In the genomic region with DNA sequence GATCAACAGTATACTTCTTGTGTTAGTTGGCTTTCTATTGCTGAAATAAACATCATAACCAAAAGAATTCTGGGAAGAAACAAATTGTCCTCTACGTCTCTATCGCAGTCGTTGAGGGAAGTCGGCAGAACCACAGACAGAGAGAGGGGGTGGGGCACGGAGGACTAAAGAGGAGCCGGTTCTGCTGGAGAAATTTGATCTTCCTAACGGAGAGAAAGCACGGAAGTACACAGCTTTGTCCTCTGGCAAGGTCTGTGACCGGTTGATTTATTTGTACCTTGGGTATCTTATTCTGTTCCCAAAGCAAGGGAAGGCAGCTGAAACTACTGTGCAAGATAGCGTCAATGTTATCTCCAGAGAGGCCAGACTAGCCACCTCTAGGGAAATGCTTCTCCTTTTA, we compare ENCODE assay signal across 11 mouse cellular contexts. TPM values are rescaled to one million over a fixed set of nuclear protein-coding genes. Genes with fewer than 3 reads are reported as not detected.
DNase-seq lines count a peak whose midpoint lies in the region; ATAC-seq and TF ChIP-seq lines count a peak whose summit lies in the region.
"Had no signal": no experiment of that assay in that cellular context is flagged by ENCODE, and none has a peak within 500 bp of the region (broad histone marks: within the 10 kb centered on the region; RNA-seq: fewer than 3 reads in every experiment).

No protein-coding gene starts in this region.

- H3K36me3 ChIP-seq in hindbrain, embryonic 11.5 days (ENCODE audit: control insufficient read depth, insufficient read depth, low read length) = no peaks in the 10 kb centered on the region
- H3K36me3 ChIP-seq in hindbrain, embryonic 14.5 days (replicated peaks; ENCODE audit: control insufficient read depth, insufficient read depth) = no peaks in the 10 kb centered on the region
- H3K36me3 ChIP-seq in kidney, postnatal 0 days (ENCODE audit: insufficient read depth, low read length) = no peaks in the 10 kb centered on the region

- no peaks in the 10 kb centered on the region for H3K9me3 ChIP-seq in hindbrain, embryonic 11.5 days (ENCODE audit: control insufficient read depth, low read length)
- H3K9me3 ChIP-seq in hindbrain, embryonic 14.5 days (ENCODE audit: control insufficient read depth, low read length) = no peaks in the 10 kb centered on the region
- no peaks in the 10 kb centered on the region for H3K9me3 ChIP-seq in kidney, postnatal 0 days (replicated peaks; ENCODE audit: low read length)

- 13% methylated on average over 10 of the region's 10 CpGs for WGBS in hindbrain, embryonic 11.5 days
- 15% methylated on average over 10 of the region's 10 CpGs for WGBS in hindbrain, embryonic 14.5 days
- 2% methylated on average over 10 of the region's 10 CpGs for WGBS in kidney, postnatal 0 days

- no peak overlapping the region for H3K4me2 ChIP-seq in hindbrain, embryonic 11.5 days (replicated peaks; ENCODE audit: low read depth, low read length)
- no peak overlapping the region for H3K4me2 ChIP-seq in hindbrain, embryonic 14.5 days (replicated peaks)
- H3K4me2 ChIP-seq in kidney, postnatal 0 days (ENCODE audit: low read length) = no peak overlapping the region

- DNase-seq in hindbrain, embryonic 11.5 days (ENCODE audit: low spot score) = peak; percentile 10
- DNase-seq in hindbrain, embryonic 14.5 days (ENCODE audit: low spot score) = no peak
- DNase-seq in urinary bladder, postnatal 14 days (ENCODE audit: low spot score) = peak; percentile 47
- no peak for DNase-seq in urinary bladder, adult 2 months (ENCODE audit: low spot score)
- DNase-seq in kidney, postnatal 0 days (ENCODE audit: low spot score) = peak; percentile 77
- DNase-seq in spleen, postnatal 14 days (ENCODE audit: low spot score in 2 of 2) = no peak
- DNase-seq in spleen, postnatal 36 days (ENCODE audit: low spot score in 2 of 2) = no peak
- DNase-seq: cerebellum, postnatal 10 days had no signal

- no peak for TF ChIP-seq CTCF in kidney, postnatal 0 days (IDR thresholded peaks at IDR 0.05; ENCODE audit: low read depth)

- no peak for ATAC-seq in hindbrain, embryonic 11.5 days (ENCODE audit: low FRiP score)
- no peak for ATAC-seq in hindbrain, embryonic 14.5 days (ENCODE audit: low FRiP score)
- ATAC-seq in kidney, postnatal 0 days (replicated peaks; ENCODE audit: low FRiP score, low read depth) = no peak
- ATAC-seq in granulocyte monocyte progenitor cell, adult 5-6 weeks (replicated peaks; ENCODE audit: poor library complexity, severe bottlenecking) = no peak

- no peaks in the 10 kb centered on the region for H3K27me3 ChIP-seq in hindbrain, embryonic 11.5 days (ENCODE audit: control insufficient read depth, insufficient read depth, low read length)
- H3K27me3 ChIP-seq in hindbrain, embryonic 14.5 days (ENCODE audit: control insufficient read depth, insufficient read depth, low read length) = no peaks in the 10 kb centered on the region
- H3K27me3 ChIP-seq in kidney, postnatal 0 days (ENCODE audit: insufficient read depth, low read length) = no peaks in the 10 kb centered on the region

- H3K4me1 ChIP-seq in hindbrain, embryonic 11.5 days (replicated peaks; ENCODE audit: control insufficient read depth, insufficient read depth, low read length) = no peaks in the 10 kb centered on the region
- H3K4me1 ChIP-seq in hindbrain, embryonic 14.5 days (replicated peaks; ENCODE audit: control insufficient read depth, insufficient read depth, low read length) = no peaks in the 10 kb centered on the region
- H3K4me1 ChIP-seq in kidney, postnatal 0 days (replicated peaks; ENCODE audit: insufficient read depth, low read length) = 0 out of 2 replicates have a peak, but pooled peaks cover 3% of the 10 kb centered on the region

- no peak overlapping the region for H3K27ac ChIP-seq in hindbrain, embryonic 11.5 days (ENCODE audit: low read depth, low read length)
- no peak overlapping the region for H3K27ac ChIP-seq in hindbrain, embryonic 14.5 days
- H3K27ac ChIP-seq in kidney, postnatal 0 days = no peak overlapping the region
- H3K27ac ChIP-seq: macrophage had no signal

- H3K9ac ChIP-seq in hindbrain, embryonic 11.5 days (ENCODE audit: low read depth, low read length) = no peak overlapping the region
- no peak overlapping the region for H3K9ac ChIP-seq in hindbrain, embryonic 14.5 days
- no peak overlapping the region for H3K9ac ChIP-seq in kidney, postnatal 0 days (ENCODE audit: low read depth, low read length)

- no peak overlapping the region for H3K4me3 ChIP-seq in hindbrain, embryonic 11.5 days (ENCODE audit: low read depth, low read length)
- no peak overlapping the region for H3K4me3 ChIP-seq in hindbrain, embryonic 14.5 days (replicated peaks; ENCODE audit: low read length)
- H3K4me3 ChIP-seq in kidney, postnatal 0 days (replicated peaks; ENCODE audit: low read depth, low read length) = no peak overlapping the region

RNA-seq across cellular contexts. Expression of gene Dhrs4, which starts 7.8 kb away (rescaled TPM):
- 26.0 and 36.5 TPM in 2 replicates for polyA plus RNA-seq in hindbrain, embryonic 11.5 days (2014; fragmentation: Nextera tagmentation; extraction: Ambion mirVana)
- polyA plus RNA-seq in hindbrain, embryonic 14.5 days (2014; fragmentation: Nextera tagmentation; extraction: Ambion mirVana) = 12.4 and 14.1 TPM in 2 replicates
- 38.9 and 44.7 TPM in 2 replicates for polyA plus RNA-seq in urinary bladder, adult 2 months (2012; rRNA removed)
- 130 and 144 TPM in 2 replicates for polyA plus RNA-seq in kidney, postnatal 0 days (2015; fragmentation: Nextera tagmentation; extraction: Ambion mirVana)
- 47.9 and 63.5 TPM in 2 replicates for total RNA-seq in granulocyte monocyte progenitor cell, adult 5-6 weeks (2014; fragmentation: Nextera tagmentation)
- 50.5 and 61.6 TPM in 2 replicates for total RNA-seq in granulocyte monocyte progenitor cell, adult 5-6 weeks (2017)

RNA-seq across cellular contexts. Expression of gene Carmil3, which starts 19.6 kb away (rescaled TPM):
- 10.1 and 14.0 TPM in 2 replicates for polyA plus RNA-seq in hindbrain, embryonic 11.5 days (2014; fragmentation: Nextera tagmentation; extraction: Ambion mirVana)
- polyA plus RNA-seq in hindbrain, embryonic 14.5 days (2014; fragmentation: Nextera tagmentation; extraction: Ambion mirVana) = 30.0 and 31.1 TPM in 2 replicates
- polyA plus RNA-seq in urinary bladder, adult 2 months (2012; rRNA removed) = 2.5 and 2.6 TPM in 2 replicates
- polyA plus RNA-seq in kidney, postnatal 0 days (2015; fragmentation: Nextera tagmentation; extraction: Ambion mirVana) = 0.96 and 0.98 TPM in 2 replicates
- not detected in 2 replicates for total RNA-seq in granulocyte monocyte progenitor cell, adult 5-6 weeks (2014; fragmentation: Nextera tagmentation)
- total RNA-seq in granulocyte monocyte progenitor cell, adult 5-6 weeks (2017) = not detected in 2 replicates
- total RNA-seq: neutrophil, adult 5-6 weeks had no signal

RNA-seq across cellular contexts. Expression of gene Cpne6, which starts 39.4 kb away (rescaled TPM):
- 1.3 and 1.6 TPM in 2 replicates for polyA plus RNA-seq in hindbrain, embryonic 11.5 days (2014; fragmentation: Nextera tagmentation; extraction: Ambion mirVana)
- 3.2 and 4.2 TPM in 2 replicates for polyA plus RNA-seq in hindbrain, embryonic 14.5 days (2014; fragmentation: Nextera tagmentation; extraction: Ambion mirVana)
- polyA plus RNA-seq in urinary bladder, adult 2 months (2012; rRNA removed) = 2.5 and 3.0 TPM in 2 replicates
- polyA plus RNA-seq in kidney, postnatal 0 days (2015; fragmentation: Nextera tagmentation; extraction: Ambion mirVana) = 0.19 and 0.28 TPM in 2 replicates
- total RNA-seq in granulocyte monocyte progenitor cell, adult 5-6 weeks (2014; fragmentation: Nextera tagmentation) = not detected in 2 replicates
- not detected in 2 replicates for total RNA-seq in granulocyte monocyte progenitor cell, adult 5-6 weeks (2017)
- total RNA-seq: neutrophil, adult 5-6 weeks had no signal
- polyA plus RNA-seq: macrophage had no signal

RNA-seq across cellular contexts. Expression of gene Nrl, which starts 54.0 kb away (rescaled TPM):
- 0.15 and 0.20 TPM in 2 replicates for polyA plus RNA-seq in hindbrain, embryonic 11.5 days (2014; fragmentation: Nextera tagmentation; extraction: Ambion mirVana)
- 0.10 and 0.17 TPM in 2 replicates for polyA plus RNA-seq in hindbrain, embryonic 14.5 days (2014; fragmentation: Nextera tagmentation; extraction: Ambion mirVana)
- polyA plus RNA-seq in urinary bladder, adult 2 months (2012; rRNA removed) = not detected in 2 replicates
- not detected in 2 replicates for polyA plus RNA-seq in kidney, postnatal 0 days (2015; fragmentation: Nextera tagmentation; extraction: Ambion mirVana)
- not detected in 2 replicates for total RNA-seq in granulocyte monocyte progenitor cell, adult 5-6 weeks (2014; fragmentation: Nextera tagmentation)
- not detected in 2 replicates for total RNA-seq in granulocyte monocyte progenitor cell, adult 5-6 weeks (2017)
- total RNA-seq: neutrophil, adult 5-6 weeks had no signal
- polyA plus RNA-seq: macrophage had no signal

Comparison
In these comparisons a context has a peak if more than half of its experiments do, and no peak if none do; other contexts are left out.
1. DNase-seq: peak in hindbrain, embryonic 11.5 days (single experiment), urinary bladder, postnatal 14 days (single experiment) and kidney, postnatal 0 days (single experiment); none in hindbrain, embryonic 14.5 days (single experiment), urinary bladder, adult 2 months (single experiment), spleen, postnatal 14 days (0 of 2) and spleen, postnatal 36 days (0 of 2).